Comparison of ENCODE assay signal across 16 mouse cellular contexts in genomic region chr13:24905422-24905821, GRCm38 (mm10). TPM values are rescaled to one million over a fixed set of nuclear protein-coding genes. Genes with fewer than 3 reads are reported as not detected.
DNase-seq lines count a peak whose midpoint lies in the region; TF ChIP-seq lines count a peak whose summit lies in the region.
"Had no signal": no experiment of that assay in that cellular context is flagged by ENCODE, and none has a peak within 500 bp of the region (broad histone marks: within the 10 kb centered on the region; RNA-seq: fewer than 3 reads in every experiment).

No protein-coding gene starts in this region.

- no peak for DNase-seq in testis, postnatal 14 days (ENCODE audit: low spot score)
- DNase-seq: adrenal gland, adult 2 months; adrenal gland, adult 8-10 months; adrenal gland, postnatal 10 days; adrenal gland, postnatal 14 days; adrenal gland, postnatal 25 days; adrenal gland, postnatal 36 days; B cell, adult 2 months; cerebellum, adult 11 months; cerebellum, adult 11-12 months; cerebellum, adult 18-20 months; cerebellum, adult 2 months had no signal

- TF ChIP-seq CTCF in testis, adult 2 months (IDR thresholded peaks at IDR 0.05; ENCODE audit: control insufficient read depth, insufficient read depth, insufficient replicate concordance, low read depth, low read length), result no peak

- H3K27ac ChIP-seq in testis, adult 2 months (ENCODE audit: control insufficient read depth, insufficient read depth, low read depth, low read length), result peak overlapping the region; percentile 56

- no peaks in the 10 kb centered on the region for H3K27me3 ChIP-seq in testis, adult 2 months (ENCODE audit: control insufficient read depth, insufficient read depth, low read length)
- H3K27me3 ChIP-seq: CH12.LX, Patski had no signal

- H3K4me3 ChIP-seq in testis, adult 2 months (ENCODE audit: control insufficient read depth, low read depth, low read length), result peak overlapping the region; percentile 85

- H3K4me1 ChIP-seq in testis, adult 2 months (ENCODE audit: control insufficient read depth, insufficient read depth, low read length), result peaks cover 17% of the 10 kb centered on the region

- peak; percentile 85 for TF ChIP-seq POLR2A in testis, adult 2 months (IDR thresholded peaks at IDR 0.05; ENCODE audit: control insufficient read depth, low read depth, low read length)

- peaks cover 2% of the 10 kb centered on the region for H3K36me3 ChIP-seq in testis, adult 2 months (ENCODE audit: control insufficient read depth, insufficient read depth, low read length)
- H3K36me3 ChIP-seq: G1E had no signal

RNA-seq across cellular contexts. Expression of gene Aldh5a1, which starts 32.0 kb away (rescaled TPM):
- 0.58 and 0.83 TPM in 2 replicates for polyA plus RNA-seq in testis, adult 2 months (2012; rRNA removed)
- polyA plus RNA-seq: G1E had no signal

RNA-seq across cellular contexts. Expression of gene Gpld1, which starts 37.5 kb away (rescaled TPM):
- 1.3 TPM in 2 replicates for polyA plus RNA-seq in testis, adult 2 months (2012; rRNA removed)
